Mouse (Mus musculus): Measurements from ENCODE around the gene Pou1f1.

DNA sequence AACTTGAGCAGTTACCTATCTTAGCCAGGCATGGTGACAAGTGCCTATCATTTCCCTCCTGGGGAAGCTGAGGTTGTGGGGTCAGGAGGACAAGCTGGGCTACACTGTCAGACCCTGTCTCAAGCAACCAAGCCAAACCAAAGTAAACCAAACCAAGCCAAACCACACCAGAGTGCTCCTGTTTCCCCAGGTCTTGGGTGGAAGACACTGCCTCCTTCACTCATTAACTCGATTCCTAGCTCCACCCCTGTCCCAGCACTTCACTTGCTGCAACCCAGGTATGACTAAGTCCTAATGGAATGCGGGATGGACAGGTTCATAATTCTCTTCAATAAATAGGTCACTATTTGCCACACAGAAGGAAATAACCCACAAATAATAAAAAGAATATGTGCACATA, 39.3 kb downstream of the Pou1f1 start:
- TF ChIP-seq CTCF (IDR thresholded peaks at IDR 0.05; ENCODE audit: control insufficient read depth, insufficient read depth, insufficient replicate concordance, low read depth, low read length) (no peak), POLR2A (IDR thresholded peaks at IDR 0.05; ENCODE audit: control insufficient read depth, low read depth, low read length) (no peak)
